Mouse (Mus musculus) limb, embryonic 14.5 days (tissue): ENCODE measurements around the gene Fst. TPM values are rescaled to one million over a fixed set of nuclear protein-coding genes. Genes with fewer than 3 reads are reported as not detected.
A peak's percentile ranks its signal among the peaks of the same experiment; 100 is the strongest.

Experiments used
- ATAC-seq: fragments of 200-750 bp; cut with Nextera tagmentation; 2 replicates; pipeline ENCODE4 v1.8.0; 2017; ENCODE audit warnings: low read depth, moderate number of reproducible peaks, moderate TSS enrichment; ENCODE audit not compliant: low FRiP score
- DNase-seq: peaks from one replicate; pipeline ENCODE4 v3.0.0-alpha.2; 2015; ENCODE audit warnings: low spot score
- H3K27ac ChIP-seq: fragments of 300-500 bp; sonication (generic); replicated peaks from 2 replicates; pipeline ENCODE4 v1.5.1; 2014; ENCODE audit warnings: low read depth, mild to moderate bottlenecking, low read length, moderate library complexity, mixed read lengths
- H3K27me3 ChIP-seq: fragments of 300-500 bp; sonication (generic); 2 replicates; pipeline ENCODE4 v1.6.1; 2014; ENCODE audit warnings: low read length, mixed read lengths; ENCODE audit not compliant: control insufficient read depth, insufficient read depth
- H3K36me3 ChIP-seq: fragments of 300-500 bp; sonication (generic); 2 replicates; pipeline ENCODE4 v1.6.1; 2014; ENCODE audit warnings: mild to moderate bottlenecking, low read length, moderate library complexity, mixed read lengths; ENCODE audit not compliant: control insufficient read depth, insufficient read depth
- H3K4me1 ChIP-seq: fragments of 300-500 bp; sonication (generic); 2 replicates; pipeline ENCODE4 v1.6.1; 2014; ENCODE audit warnings: antibody characterized with exemption, low read length, mixed read lengths; ENCODE audit not compliant: control insufficient read depth, insufficient read depth
- H3K4me2 ChIP-seq: fragments of 300-500 bp; sonication (generic); replicated peaks from 2 replicates; pipeline ENCODE4 v1.6.1; 2014; ENCODE audit warnings: low read depth, mild to moderate bottlenecking, low read length, moderate library complexity; ENCODE audit not compliant: severe bottlenecking
- H3K4me3 ChIP-seq: fragments of 300-500 bp; sonication (generic); replicated peaks from 2 replicates; pipeline ENCODE4 v1.5.1; 2014; ENCODE audit warnings: low read length
- H3K9ac ChIP-seq: fragments of 300-500 bp; sonication (generic); 2 replicates; pipeline ENCODE4 v1.6.1; 2014; ENCODE audit warnings: mild to moderate bottlenecking, low read depth, low read length, moderate library complexity; ENCODE audit not compliant: severe bottlenecking
- H3K9me3 ChIP-seq: fragments of 300-500 bp; sonication (generic); 2 replicates; pipeline ENCODE4 v1.6.1; 2016; ENCODE audit warnings: low read length; ENCODE audit not compliant: control insufficient read depth
- POLR2A ChIP-seq: fragments of 200-500 bp; IDR thresholded peaks from 2 replicates; pipeline ENCODE4 v1.8.0; 2012; ENCODE audit warnings: inconsistent platforms, mild to moderate bottlenecking, moderate library complexity, borderline replicate concordance; ENCODE audit not compliant: insufficient read depth, insufficient read length; ENCODE audit errors: extremely low read depth
- WGBS: fragments of 180-500 bp; shearing (Covaris S2); extraction: QIAGEN DNeasy Blood & Tissue Kit; methylation state at CpG from one replicate; pipeline ENCODE4 v1.1.7; 2014; 5-methylcytosine and 5-hydroxymethylcytosine counted together
- polyA plus RNA-seq, 2 experiments: library from polyadenylated mRNA; depleted of rRNA in 1 of 2; stranded (reverse) in 1 of 2; unstranded in 1 of 2; fragments of >200 nt; fragmentation: Nextera tagmentation in 1 of 2; extraction: Ambion mirVana in 1 of 2; gene quantifications; 2 replicates each; pipeline versions ENCODE4 v1.2.1 to v1.2.3; 2012 to 2014

The Fst gene
- polyA plus RNA-seq, 2 experiments: 32.1 to 57.0 TPM

DNA sequence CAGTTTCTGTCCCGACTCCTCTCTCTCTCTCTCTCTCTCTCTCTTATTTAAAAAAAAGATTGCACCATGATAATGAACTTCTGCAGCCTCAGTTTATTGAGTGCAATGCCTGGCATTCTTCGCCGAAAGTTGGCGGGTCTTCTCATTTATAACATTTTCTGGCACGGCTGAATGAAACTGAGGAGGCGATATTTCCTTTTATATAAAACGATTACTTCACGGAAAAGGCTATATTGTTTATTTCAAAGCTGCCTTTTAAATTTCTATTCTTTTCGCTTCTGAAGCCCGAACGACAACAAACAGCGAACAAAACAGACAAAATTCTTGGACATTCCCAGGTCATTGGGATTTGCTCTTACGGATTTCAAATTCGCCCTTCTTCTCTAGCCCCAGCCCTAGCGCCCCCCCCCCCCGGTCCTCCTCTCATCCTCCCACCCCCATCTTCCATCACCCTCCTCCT is 980 bp upstream of the Fst start:
- no peak for ATAC-seq
- under 1% methylated on average over 16 of the region's 16 CpGs for WGBS

DNA sequence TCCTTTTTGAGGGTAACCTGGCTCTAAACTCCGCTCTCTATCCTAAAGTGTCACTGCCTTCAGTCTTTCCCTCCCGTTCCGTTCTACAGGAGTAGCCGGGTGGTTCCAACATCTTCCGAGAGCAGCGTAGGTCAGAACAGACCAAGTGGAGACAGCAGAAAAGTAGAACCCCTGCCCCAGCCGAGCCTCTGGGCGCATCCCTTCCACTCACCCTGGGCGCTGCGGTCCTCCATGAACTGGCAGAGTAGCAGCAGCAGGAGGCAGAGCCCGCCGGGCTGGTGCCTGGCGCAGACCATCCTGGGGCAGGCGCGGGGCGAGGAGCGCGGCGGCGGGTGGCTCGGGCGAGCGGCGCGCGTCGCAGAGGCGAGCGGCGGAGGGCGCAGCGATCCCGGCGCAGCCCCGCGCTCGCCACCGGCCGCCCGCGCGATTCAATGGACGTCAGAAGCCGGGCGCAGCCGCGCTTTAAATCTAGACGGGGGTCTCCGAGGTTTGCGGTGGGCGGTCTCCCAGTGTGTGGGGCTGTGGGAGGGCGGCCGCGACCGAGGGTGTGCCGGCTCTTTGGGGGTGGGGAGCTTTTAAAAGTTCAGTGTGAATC is 363 bp downstream of the Fst start:
- Histone ChIP-seq H3K27ac (peak overlapping the region; percentile 61; the same call in 1 of the 2 replicates), H3K36me3 (no peaks in the 10 kb centered on the region), H3K9me3 (no peaks in the 10 kb centered on the region), H3K4me2 (peak overlapping the region; percentile 95), H3K4me1 (peaks cover 9% of the 10 kb centered on the region; the same call in 1 of the 2 replicates), H3K9ac (peak overlapping the region; percentile 59), H3K4me3 (peak overlapping the region; percentile 59), H3K27me3 (peaks cover 23% of the 10 kb centered on the region; the same call in 1 of the 2 replicates)
- DNase-seq: peak; percentile 49
- under 1% methylated on average over 49 of the region's 56 CpGs for WGBS
- ATAC-seq: peak; percentile 45
- TF ChIP-seq POLR2A: no peak

More for the DNA sequence above, 980 bp upstream of the Fst start:
- Histone ChIP-seq H3K27ac (peak overlapping the region; percentile 70), H3K9me3 (no peaks in the 10 kb centered on the region), H3K4me3 (peak overlapping the region; percentile 59), H3K4me1 (peaks cover 9% of the 10 kb centered on the region; the same call in 1 of the 2 replicates), H3K4me2 (peak overlapping the region; percentile 95), H3K9ac (peak overlapping the region; percentile 59; the same call in 1 of the 2 replicates), H3K36me3 (no peaks in the 10 kb centered on the region), H3K27me3 (peaks cover 23% of the 10 kb centered on the region; the same call in 1 of the 2 replicates)
- peak; percentile 40 for DNase-seq
- TF ChIP-seq POLR2A: no peak

GRCm38 (mm10) chr13:114457567-114458120 is 1.1 kb downstream of the Fst start:
- DNase-seq: no peak

DNA sequence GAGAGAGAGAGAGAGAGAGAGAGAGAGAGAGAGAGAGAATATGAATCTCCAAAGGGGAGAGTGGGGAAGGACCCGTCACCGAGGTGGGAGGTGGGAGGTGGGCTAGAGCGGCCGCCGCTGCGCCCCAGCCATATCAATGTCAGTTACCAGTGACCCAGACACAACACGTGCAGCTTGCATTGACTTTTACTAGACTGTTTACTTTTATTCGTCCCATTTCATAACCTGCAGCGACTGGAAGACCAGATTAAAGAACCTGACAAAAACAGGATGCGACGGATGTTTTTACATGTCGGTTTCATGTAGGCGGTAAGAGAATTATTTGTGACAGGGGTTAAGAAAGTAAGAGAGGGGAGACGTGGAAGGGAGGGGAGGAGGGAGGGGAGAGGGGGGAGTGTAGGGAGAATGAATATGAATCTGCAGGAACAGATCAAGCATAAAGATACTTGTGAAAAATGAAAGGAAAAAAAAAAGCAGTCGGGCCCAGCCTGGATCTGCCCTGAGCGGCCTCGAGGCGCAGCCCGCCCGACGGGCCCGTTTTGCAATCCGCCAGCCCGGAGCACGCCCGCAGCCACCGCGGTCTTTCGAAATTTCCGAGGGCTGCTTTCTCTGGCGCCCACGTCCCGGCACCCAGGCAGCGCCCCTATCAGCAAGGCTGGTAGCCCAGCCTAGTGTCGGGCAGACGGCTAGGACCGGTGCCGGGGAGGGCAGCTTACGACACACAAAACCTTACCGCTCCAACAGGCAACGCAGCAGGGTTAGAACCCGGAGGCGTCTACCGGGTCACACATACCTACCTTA is 1.8 kb downstream of the Fst start:
- Histone ChIP-seq H3K36me3 (no peaks in the 10 kb centered on the region), H3K27ac (no peak overlapping the region), H3K4me1 (peaks cover 9% of the 10 kb centered on the region; the same call in 1 of the 2 replicates), H3K9me3 (no peaks in the 10 kb centered on the region), H3K9ac (peak overlapping the region; percentile 59), H3K27me3 (peaks cover 23% of the 10 kb centered on the region; the same call in 1 of the 2 replicates), H3K4me2 (peak overlapping the region; percentile 95), H3K4me3 (peak overlapping the region; percentile 59)
- ATAC-seq (no peak), DNase-seq (peak; percentile 6)
- WGBS: under 1% methylated on average over 30 of the region's 44 CpGs
- TF ChIP-seq POLR2A: no peak

More at GRCm38 (mm10) chr13:114457567-114458120, 1.1 kb downstream of the Fst start:
- no peaks in the 10 kb centered on the region for H3K9me3 ChIP-seq
- H3K4me3 ChIP-seq: peak overlapping the region; percentile 59
- H3K4me1 ChIP-seq: peaks cover 9% of the 10 kb centered on the region; the same call in 1 of the 2 replicates
- peak overlapping the region; percentile 95 for H3K4me2 ChIP-seq
- no peak overlapping the region for H3K27ac ChIP-seq
- WGBS: 1% methylated on average over 15 of the region's 15 CpGs
- peaks cover 23% of the 10 kb centered on the region; the same call in 1 of the 2 replicates for H3K27me3 ChIP-seq
- ATAC-seq: no peak
- H3K9ac ChIP-seq: peak overlapping the region; percentile 59
- TF ChIP-seq POLR2A: no peak
- no peaks in the 10 kb centered on the region for H3K36me3 ChIP-seq

GRCm38 (mm10) chr13:114456224-114456623 is 2.5 kb downstream of the Fst start:
- Histone ChIP-seq H3K9ac (0 out of 2 replicates have a peak overlapping the region, but pooled peaks have one; percentile 0), H3K27me3 (peaks cover 23% of the 10 kb centered on the region; the same call in 1 of the 2 replicates)

More at GRCm38 (mm10) chr13:114456224-114456623, 2.5 kb downstream of the Fst start:
- DNase-seq (peak; percentile 17), ATAC-seq (no peak)
- no peak for TF ChIP-seq POLR2A
- H3K36me3 ChIP-seq: no peaks in the 10 kb centered on the region; the same call in 1 of the 2 replicates
- WGBS: 4% methylated on average over 14 of the region's 14 CpGs
- H3K4me2 ChIP-seq: peak overlapping the region; percentile 95
- H3K9me3 ChIP-seq: no peaks in the 10 kb centered on the region
- H3K27ac ChIP-seq: no peak overlapping the region
- peaks cover 9% of the 10 kb centered on the region; the same call in 1 of the 2 replicates for H3K4me1 ChIP-seq
- H3K4me3 ChIP-seq: peak overlapping the region; percentile 59
